In the genomic region with DNA sequence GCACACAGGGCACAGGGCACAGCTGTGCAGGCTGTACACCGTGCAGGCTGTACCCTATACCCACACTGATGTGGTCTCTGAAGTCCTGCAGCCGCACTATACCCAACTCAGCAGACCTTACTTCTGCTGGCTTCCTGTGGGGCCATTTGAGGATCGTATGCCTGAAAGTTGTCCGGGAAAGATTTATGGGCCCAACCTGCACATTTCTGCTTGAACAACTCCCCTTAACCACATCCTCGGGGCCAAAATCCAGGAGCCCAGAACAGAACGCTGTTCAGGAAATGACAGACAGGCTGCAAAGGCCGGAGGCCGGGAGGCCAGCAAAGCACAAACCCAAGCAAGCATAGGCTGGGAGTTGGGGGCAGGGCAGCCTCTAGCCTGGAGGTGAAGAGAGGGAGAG, we compare ENCODE assay signal across 11 mouse cellular contexts. TPM values are rescaled to one million over a fixed set of nuclear protein-coding genes. Genes with fewer than 3 reads are reported as not detected.
DNase-seq lines count a peak whose midpoint lies in the region; ATAC-seq and TF ChIP-seq lines count a peak whose summit lies in the region.
"Had no signal": no experiment of that assay in that cellular context is flagged by ENCODE, and none has a peak within 500 bp of the region (broad histone marks: within the 10 kb centered on the region; RNA-seq: fewer than 3 reads in every experiment).

No protein-coding gene starts in this region.

- no peaks in the 10 kb centered on the region for H3K27me3 ChIP-seq in kidney, adult 2 months (replicated peaks; ENCODE audit: control insufficient read depth, insufficient read depth, low read length)
- no peaks in the 10 kb centered on the region; the same call in 1 of the 2 replicates for H3K27me3 ChIP-seq in forebrain, embryonic 11.5 days (ENCODE audit: control insufficient read depth, insufficient read depth, low read length)
- H3K27me3 ChIP-seq in neural tube, embryonic 11.5 days (ENCODE audit: control insufficient read depth, insufficient read depth, low read length): no peaks in the 10 kb centered on the region

- 18% methylated on average over 8 of the region's 8 CpGs for WGBS in kidney, adult 2 months
- WGBS in forebrain, embryonic 11.5 days: 39% methylated on average over 8 of the region's 8 CpGs
- whole genome bisulfite sequencing in neural tube, embryonic 11.5 days: 22% methylated on average over 8 of the region's 8 CpGs

- H3K4me3 ChIP-seq in kidney, adult 2 months (ENCODE audit: insufficient read depth, low read depth, low read length): no peak overlapping the region
- H3K4me3 ChIP-seq in forebrain, embryonic 11.5 days (ENCODE audit: low read depth, low read length): no peak overlapping the region
- no peak overlapping the region for H3K4me3 ChIP-seq in neural tube, embryonic 11.5 days (ENCODE audit: low read depth, low read length)
- H3K4me3 ChIP-seq: myocyte had no signal

- no peak for TF ChIP-seq POLR2A in kidney, adult 2 months (IDR thresholded peaks at IDR 0.05; ENCODE audit: low read depth, low read length)

- no peaks in the 10 kb centered on the region for H3K4me1 ChIP-seq in kidney, adult 2 months (ENCODE audit: control insufficient read depth, insufficient read depth, low read length)
- peaks cover 42% of the 10 kb centered on the region for H3K4me1 ChIP-seq in forebrain, embryonic 11.5 days (replicated peaks; ENCODE audit: control insufficient read depth, insufficient read depth, low read length)
- peaks cover 40% of the 10 kb centered on the region for H3K4me1 ChIP-seq in neural tube, embryonic 11.5 days (ENCODE audit: control insufficient read depth, insufficient read depth, low read length)

- no peaks in the 10 kb centered on the region for H3K9me3 ChIP-seq in forebrain, embryonic 11.5 days (ENCODE audit: control insufficient read depth, low read length)
- H3K9me3 ChIP-seq in neural tube, embryonic 11.5 days (ENCODE audit: control insufficient read depth, low read length): no peaks in the 10 kb centered on the region

- no peak overlapping the region for H3K27ac ChIP-seq in kidney, adult 2 months (ENCODE audit: insufficient read depth, low read depth, low read length)
- peak overlapping the region; percentile 90 for H3K27ac ChIP-seq in forebrain, embryonic 11.5 days (ENCODE audit: low read depth, low read length)
- peak overlapping the region; percentile 85 for H3K27ac ChIP-seq in neural tube, embryonic 11.5 days (ENCODE audit: low read depth, low read length)

- peak; percentile 24 for DNase-seq in kidney, adult 2 months
- DNase-seq in kidney, postnatal 10 days: no peak
- peak; percentile 58 for DNase-seq in forebrain, embryonic 11.5 days (ENCODE audit: low spot score)
- peak; percentile 20 for DNase-seq in kidney, postnatal 14 days
- peak; percentile 36 for DNase-seq in neural tube, embryonic 11.5 days (ENCODE audit: low spot score)
- DNase-seq in c-Kit-positive CD71-positive TER-119-positive erythroid progenitor cells, embryonic 14.5 days (ENCODE audit: low spot score): no peak
- no peak for DNase-seq in spleen, postnatal 10 days (ENCODE audit: low spot score in 2 of 2)
- DNase-seq: heart, postnatal 14 days; lung, embryonic 14.5 days had no signal

- peak overlapping the region; percentile 13; the same call in 1 of the 2 replicates for H3K9ac ChIP-seq in forebrain, embryonic 11.5 days (ENCODE audit: low read length)
- H3K9ac ChIP-seq in neural tube, embryonic 11.5 days (ENCODE audit: low read length): no peak overlapping the region; the same call in 1 of the 2 replicates
- H3K9ac ChIP-seq: lung, embryonic 14.5 days had no signal

- TF ChIP-seq CTCF in kidney, adult 2 months (conservative IDR thresholded peaks at IDR 0.05; ENCODE audit: insufficient read depth, insufficient read length, low read depth, low read length): no peak

- no peak overlapping the region for H3K4me2 ChIP-seq in forebrain, embryonic 11.5 days (ENCODE audit: low read depth, low read length, severe bottlenecking)
- H3K4me2 ChIP-seq in neural tube, embryonic 11.5 days (ENCODE audit: low read depth): no peak overlapping the region
- H3K4me2 ChIP-seq: lung, embryonic 14.5 days had no signal

- no peak for ATAC-seq in forebrain, embryonic 11.5 days (replicated peaks; ENCODE audit: low FRiP score)
- ATAC-seq in neural tube, embryonic 11.5 days (ENCODE audit: insufficient read depth, low FRiP score, low TSS enrichment): no peak
- ATAC-seq in CD4-positive, CD25-positive, alpha-beta regulatory T cell, adult 4 months: no peak

- H3K36me3 ChIP-seq in kidney, adult 2 months (ENCODE audit: control insufficient read depth, insufficient read depth, low read length): no peaks in the 10 kb centered on the region
- no peaks in the 10 kb centered on the region for H3K36me3 ChIP-seq in forebrain, embryonic 11.5 days (ENCODE audit: control insufficient read depth, insufficient read depth, low read length)
- H3K36me3 ChIP-seq in neural tube, embryonic 11.5 days (ENCODE audit: control insufficient read depth, insufficient read depth, low read length): no peaks in the 10 kb centered on the region

RNA-seq across cellular contexts. Expression of a gene that starts 41.0 kb away (rescaled TPM):
- 6,294 and 8,063 TPM in 2 replicates for polyA plus RNA-seq in kidney, adult 2 months (2012; rRNA removed)
- 1,000 and 1,067 TPM in 2 replicates for polyA plus RNA-seq in forebrain, embryonic 11.5 days (2014; fragmentation: Nextera tagmentation; extraction: Ambion mirVana)
- 1,074 and 1,150 TPM in 2 replicates for polyA plus RNA-seq in neural tube, embryonic 11.5 days (2014; fragmentation: Nextera tagmentation; extraction: Ambion mirVana)
- 1,000 to 10,000 TPM; 3,273 to 3,796 TPM for polyA plus RNA-seq in CD4-positive, CD25-positive, alpha-beta regulatory T cell, adult 4 months (2017; shearing (Covaris generic))

Comparison
In these comparisons a context has a peak if more than half of its experiments do, and no peak if none do; other contexts are left out.
1. DNase-seq: peak in kidney, adult 2 months (single experiment), forebrain, embryonic 11.5 days (single experiment), kidney, postnatal 14 days (single experiment) and neural tube, embryonic 11.5 days (single experiment); none in kidney, postnatal 10 days (single experiment), c-Kit-positive CD71-positive TER-119-positive erythroid progenitor cells, embryonic 14.5 days (single experiment) and spleen, postnatal 10 days (0 of 2).